Mouse (Mus musculus) midbrain, postnatal 0 days (tissue): ENCODE data around the gene Cab39l. TPM values are rescaled to one million over a fixed set of nuclear protein-coding genes. Genes with fewer than 3 reads are reported as not detected.

Source experiments
- ATAC-seq: fragments of 200-750 bp; cut with Nextera tagmentation; 2 replicates; pipeline ENCODE4 v1.8.0; 2017; ENCODE audit warnings: moderate number of reproducible peaks, mild to moderate bottlenecking, moderate TSS enrichment, moderate library complexity; ENCODE audit not compliant: low FRiP score
- DNase-seq: peaks from one replicate; pipeline ENCODE4 v3.0.0-alpha.2; 2015; ENCODE audit warnings: low spot score
- H3K27ac ChIP-seq: fragments of 300-500 bp; sonication (generic); 2 replicates; pipeline ENCODE4 v1.5.1; 2014; ENCODE audit warnings: low read depth, mild to moderate bottlenecking, low read length, mixed read lengths
- H3K27me3 ChIP-seq: fragments of 300-500 bp; sonication (generic); 2 replicates; pipeline ENCODE4 v1.6.1; 2014; ENCODE audit warnings: low read length, control low read depth, mixed read lengths; ENCODE audit not compliant: insufficient read depth
- H3K36me3 ChIP-seq: fragments of 300-500 bp; sonication (generic); 2 replicates; pipeline ENCODE4 v1.6.1; 2014; ENCODE audit warnings: low read length, control low read depth, mixed read lengths; ENCODE audit not compliant: insufficient read depth
- H3K4me1 ChIP-seq: fragments of 300-500 bp; sonication (generic); 2 replicates; pipeline ENCODE4 v1.6.1; 2014; ENCODE audit warnings: mild to moderate bottlenecking, control low read depth, antibody characterized with exemption, low read length, mixed read lengths; ENCODE audit not compliant: insufficient read depth
- H3K4me2 ChIP-seq: fragments of 300-500 bp; sonication (generic); 2 replicates; pipeline ENCODE4 v1.6.1; 2014; ENCODE audit warnings: low read depth, mild to moderate bottlenecking, low read length, mixed read lengths; ENCODE audit not compliant: poor library complexity, severe bottlenecking
- H3K4me3 ChIP-seq: fragments of 300-500 bp; sonication (generic); 2 replicates; pipeline ENCODE4 v1.5.1; 2014; ENCODE audit warnings: low read depth, mild to moderate bottlenecking, low read length, moderate library complexity
- H3K9ac ChIP-seq: fragments of 300-500 bp; sonication (generic); replicated peaks from 2 replicates; pipeline ENCODE4 v1.6.1; 2014; ENCODE audit warnings: mild to moderate bottlenecking, low read length, moderate library complexity, mixed read lengths; ENCODE audit not compliant: poor library complexity, severe bottlenecking
- H3K9me3 ChIP-seq: fragments of 300-500 bp; sonication (generic); 2 replicates; pipeline ENCODE4 v1.6.1; 2016; ENCODE audit warnings: low read length, control low read depth
- CTCF ChIP-seq: IDR thresholded peaks from 2 replicates; pipeline ENCODE4 v1.5.1; 2016; ENCODE audit warnings: antibody characterized with exemption, mild to moderate bottlenecking
- WGBS: fragments of 180-500 bp; shearing (Covaris S2); extraction: QIAGEN DNeasy Blood & Tissue Kit; methylation state at CpG from one replicate; pipeline ENCODE4 v1.1.7; 2014; 5-methylcytosine and 5-hydroxymethylcytosine counted together
- polyA plus RNA-seq: library from polyadenylated mRNA; unstranded; fragments of >200 nt; fragmentation: Nextera tagmentation; extraction: Ambion mirVana; gene quantifications from 2 replicates; pipeline ENCODE4 v1.2.1, GENCODE M21; 2015
- total RNA-seq: library from RNA; depleted of rRNA; stranded (reverse); fragments of >200 nt; gene quantifications from 2 replicates; pipeline ENCODE4 v1.2.3, GENCODE M21; 2014

Gene Cab39l
- total and polyA plus RNA-seq, 2 experiments from 2014 or later = 15.1 to 26.5 TPM

GRCm38 (mm10) chr14:59590614-59591013, 149.8 kb downstream of the Cab39l start:
- no peak overlapping the region for H3K27ac ChIP-seq
- DNase-seq = no peak
- H3K36me3 ChIP-seq = peaks cover 37% of the 10 kb centered on the region
- ATAC-seq = no peak
- no peak overlapping the region for H3K4me2 ChIP-seq
- WGBS = 77% methylated on average over 1 of the region's 1 CpGs
- H3K4me1 ChIP-seq = no peaks in the 10 kb centered on the region
- H3K4me3 ChIP-seq = no peak overlapping the region
- H3K9me3 ChIP-seq = no peaks in the 10 kb centered on the region
- H3K27me3 ChIP-seq = no peaks in the 10 kb centered on the region
- TF ChIP-seq CTCF = peak; percentile 50
- H3K9ac ChIP-seq = no peak overlapping the region

GRCm38 (mm10) chr14:59591901-59592300, 151.1 kb downstream of the Cab39l start:
- no peak for TF ChIP-seq CTCF
- Histone ChIP-seq H3K36me3 (peaks cover 25% of the 10 kb centered on the region), H3K9ac (no peak overlapping the region), H3K27ac (no peak overlapping the region), H3K27me3 (no peaks in the 10 kb centered on the region), H3K9me3 (no peaks in the 10 kb centered on the region), H3K4me2 (no peak overlapping the region), H3K4me1 (peaks cover 3% of the 10 kb centered on the region; the same call in 1 of the 2 replicates), H3K4me3 (no peak overlapping the region)
- DNase-seq (no peak), ATAC-seq (no peak)
- 69% methylated on average over 8 of the region's 8 CpGs for WGBS

GRCm38 (mm10) chr14:59592593-59592992, 151.8 kb downstream of the Cab39l start:
- no peak for TF ChIP-seq CTCF
- ATAC-seq = no peak

GRCm38 (mm10) chr14:59594988-59595387, 154.2 kb downstream of the Cab39l start:
- ATAC-seq (no peak), DNase-seq (no peak)
- no peak for TF ChIP-seq CTCF
- Histone ChIP-seq H3K36me3 (peaks cover 8% of the 10 kb centered on the region; the same call in 1 of the 2 replicates), H3K9me3 (no peaks in the 10 kb centered on the region), H3K27me3 (no peaks in the 10 kb centered on the region), H3K4me2 (no peak overlapping the region), H3K4me3 (no peak overlapping the region), H3K9ac (no peak overlapping the region), H3K4me1 (peaks cover 5% of the 10 kb centered on the region; the same call in 1 of the 2 replicates), H3K27ac (no peak overlapping the region)
- WGBS = 92% methylated on average over 3 of the region's 3 CpGs

More at GRCm38 (mm10) chr14:59592593-59592992, 151.8 kb downstream of the Cab39l start:
- Histone ChIP-seq H3K27me3 (no peaks in the 10 kb centered on the region), H3K4me3 (no peak overlapping the region), H3K4me1 (peaks cover 5% of the 10 kb centered on the region; the same call in 1 of the 2 replicates), H3K9ac (no peak overlapping the region), H3K27ac (no peak overlapping the region), H3K36me3 (peaks cover 25% of the 10 kb centered on the region), H3K4me2 (no peak overlapping the region), H3K9me3 (no peaks in the 10 kb centered on the region)
- WGBS = 82% methylated on average over 3 of the region's 3 CpGs
- no peak for DNase-seq

DNA sequence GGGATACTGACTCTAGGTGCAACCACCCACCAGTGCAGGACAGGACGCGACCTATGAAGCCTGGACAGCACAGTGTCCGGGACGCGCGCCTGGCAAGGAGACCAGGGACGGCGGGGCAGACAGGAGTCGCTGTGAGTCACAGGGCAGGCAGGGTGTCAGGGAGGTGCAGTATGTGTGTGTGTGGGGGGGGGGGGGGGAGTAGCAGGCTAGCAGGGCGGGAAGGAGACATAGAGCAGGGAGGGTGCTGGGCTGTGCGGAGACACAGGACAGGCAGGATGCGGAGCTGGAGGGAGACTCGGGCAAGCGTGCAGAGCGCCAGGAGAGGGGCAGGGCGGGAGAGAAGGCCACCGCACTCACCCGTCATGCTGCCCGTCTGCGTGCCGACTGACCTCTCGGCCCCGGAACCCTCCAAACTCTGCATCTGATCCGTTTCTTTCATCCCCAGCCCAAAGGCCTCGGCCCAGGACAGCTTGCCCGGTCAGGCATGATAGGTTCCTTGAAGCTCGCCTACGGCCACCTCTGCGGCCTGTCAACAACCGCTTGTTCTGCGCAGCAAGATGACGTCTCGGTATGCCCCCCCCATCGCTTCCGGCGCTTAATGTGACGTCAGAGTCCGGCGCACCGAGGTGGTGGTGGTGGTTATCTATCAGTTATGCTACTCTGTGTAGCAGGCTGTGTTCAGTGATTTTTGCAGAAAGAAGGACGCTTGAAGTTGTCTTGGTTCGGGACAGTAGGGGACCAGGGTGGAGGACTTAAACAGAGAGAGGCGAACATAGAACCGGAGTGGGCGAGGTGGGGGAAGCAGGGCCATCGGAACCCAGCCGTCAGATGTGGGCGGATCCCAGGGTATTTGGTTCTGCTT, 156.9 kb downstream of the Cab39l start, which contains the start of gene Cdadc1:
Cdadc1 (minus strand) TSS at position 562 of the 862 bp plus-strand sequence.
- Histone ChIP-seq H3K9ac (peak within 1 kb of the TSS; percentile 76), H3K27ac (peak within 1 kb of the TSS; percentile 64), H3K27me3 (no peaks in the 10 kb centered on the region), H3K36me3 (no peaks in the 10 kb centered on the region), H3K9me3 (no peaks in the 10 kb centered on the region), H3K4me2 (peak within 1 kb of the TSS; percentile 92), H3K4me1 (peaks cover 5% of the 10 kb centered on the region; the same call in 1 of the 2 replicates), H3K4me3 (peak within 1 kb of the TSS; percentile 89)
- under 1% methylated on average over 44 of the region's 48 CpGs for WGBS
- DNase-seq (peak; percentile 91), ATAC-seq (peak; percentile 95)
- TF ChIP-seq CTCF = peak; percentile 41

DNA sequence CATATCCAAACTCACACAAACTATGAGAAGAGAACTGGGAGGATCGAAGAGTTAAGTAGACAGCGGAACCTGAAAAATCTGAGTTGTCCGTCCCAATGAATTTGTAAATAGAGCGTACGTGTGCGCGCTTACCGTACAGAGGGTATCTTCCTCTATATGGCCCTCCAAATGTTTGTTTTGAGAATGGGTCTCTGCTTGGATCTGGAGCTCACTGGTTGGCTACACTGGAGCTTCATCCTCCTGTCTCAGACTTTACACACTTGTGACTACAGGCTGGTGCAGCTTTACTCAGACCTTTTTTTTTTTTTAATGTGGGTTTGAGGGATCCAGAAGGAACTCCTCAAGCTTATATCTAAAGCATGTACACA, 157.5 kb downstream of the Cab39l start:
- no peaks in the 10 kb centered on the region for H3K36me3 ChIP-seq
- H3K4me1 ChIP-seq = peaks cover 5% of the 10 kb centered on the region; the same call in 1 of the 2 replicates
- no peak for DNase-seq
- peak; percentile 39; the same call in 1 of the 2 replicates for ATAC-seq
- TF ChIP-seq CTCF = no peak
- H3K4me3 ChIP-seq = peak overlapping the region; percentile 89
- peak overlapping the region; percentile 92 for H3K4me2 ChIP-seq
- no peaks in the 10 kb centered on the region for H3K9me3 ChIP-seq
- H3K27ac ChIP-seq = peak overlapping the region; percentile 64
- no peaks in the 10 kb centered on the region for H3K27me3 ChIP-seq
- peak overlapping the region; percentile 76 for H3K9ac ChIP-seq
- 4% methylated on average over 8 of the region's 8 CpGs for WGBS
